Mouse (Mus musculus): ENCODE results near the gene AC124108.1.

DNA sequence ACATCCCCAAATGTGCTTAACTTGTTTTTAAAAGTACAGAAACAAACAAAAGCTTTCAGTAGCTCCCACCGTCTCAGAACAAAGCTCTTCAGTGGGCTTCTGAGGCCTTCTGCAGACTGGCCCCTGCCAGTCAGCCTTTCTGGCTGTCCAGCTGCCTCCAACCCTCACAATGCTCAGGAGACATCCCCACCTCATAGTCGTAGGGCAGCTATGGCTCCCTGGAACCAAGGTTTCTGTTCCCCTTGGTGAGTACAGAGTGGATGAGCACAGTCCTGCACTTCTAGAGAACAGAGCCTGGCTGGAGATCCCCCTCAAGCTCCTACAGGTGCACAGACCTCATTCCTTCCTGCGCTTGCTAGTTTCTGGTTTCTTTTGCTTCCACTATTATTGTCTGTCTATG is 25.0 kb downstream of the AC124108.1 start:
- TF ChIP-seq CTCF (IDR thresholded peaks at IDR 0.05; ENCODE audit: control insufficient read depth, insufficient read depth, insufficient read length) (no peak), MYOG (IDR thresholded peaks at IDR 0.05; ENCODE audit: control insufficient read depth, extremely low read depth, insufficient read length) (no peak), MAX (IDR thresholded peaks at IDR 0.05) (no peak), USF1 (IDR thresholded peaks at IDR 0.05; ENCODE audit: low read depth) (no peak)

Data from C2C12 (cell line).